Mouse (Mus musculus) adipose tissue, adult 10 weeks (tissue): ENCODE measurements around the gene Ppig. TPM values are rescaled to one million over a fixed set of nuclear protein-coding genes. Genes with fewer than 3 reads are reported as not detected.

Source experiments
- polyA plus RNA-seq: library from polyadenylated mRNA; stranded (reverse); fragments of 350-450 nt; fragmentation: Illumina TruSeq; extraction: RNeasy Lipid Tissue Mini Kit (QIAGEN cat#74804); gene quantifications from one replicate; pipeline ENCODE4 v1.2.3, GENCODE M21; 2014; ENCODE audit warnings: low read depth, low replicate concordance

The Ppig gene
- 28.4 TPM for polyA plus RNA-seq

DNA sequence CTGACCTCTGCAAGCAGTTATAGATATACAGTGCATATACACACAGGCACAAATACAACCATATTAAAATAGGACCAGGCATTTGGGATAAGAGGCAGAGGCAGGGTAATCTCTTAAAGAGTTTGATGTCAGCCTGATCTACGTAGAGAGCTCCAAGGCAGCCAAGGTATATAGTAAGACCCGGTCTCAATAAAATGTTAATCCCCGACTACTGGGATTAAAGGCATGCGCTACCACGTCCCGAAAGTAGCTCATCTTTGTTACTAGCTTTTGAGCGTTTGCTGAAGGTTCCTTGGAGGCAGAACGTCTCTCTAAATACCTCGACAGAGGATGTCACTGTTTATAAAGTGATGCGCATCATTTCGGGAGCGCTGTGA is at the start of gene Ppig:
Ppig (plus strand) TSS at position 273 of the 377 bp plus-strand sequence.

GRCm38 (mm10) chr2:69712981-69713625 is 9.2 kb upstream of the Ppig start, which contains the start of gene Fastkd1:
Gene Fastkd1, minus strand, starts transcription at chr2:69713516.

GRCm38 (mm10) chr2:69789429-69790069 is 67.2 kb downstream of the Ppig start, which contains the start of the genes Ccdc173 and Phospho2:
Gene Ccdc173, minus strand, starts transcription at chr2:69789575.
Gene Phospho2, plus strand, starts transcription at chr2:69789623.

Other genes with a start within 250 kb of the Ppig start
- 13.7 TPM for gene Lrp2, start 136.5 kb upstream of the Ppig start, polyA plus RNA-seq
- gene Bbs5, start 75.4 kb upstream of the Ppig start, polyA plus RNA-seq = 15.2 TPM
- gene Klhl41, start 52.4 kb upstream of the Ppig start, polyA plus RNA-seq = 0.42 TPM
- gene Fastkd1, start 9.0 kb upstream of the Ppig start, polyA plus RNA-seq = 11.1 TPM
- 5.8 TPM for gene Ccdc173, start 67.0 kb downstream of the Ppig start, polyA plus RNA-seq
- 27.0 TPM for gene Phospho2, start 67.1 kb downstream of the Ppig start, polyA plus RNA-seq
- gene Klhl23, start 99.4 kb downstream of the Ppig start, polyA plus RNA-seq = 22.6 TPM
- 98.9 TPM for gene Ssb, start 139.0 kb downstream of the Ppig start, polyA plus RNA-seq
- 21.0 TPM for gene Mettl5, start 163.1 kb downstream of the Ppig start, polyA plus RNA-seq
- gene Ubr3, start 174.7 kb downstream of the Ppig start, polyA plus RNA-seq = 38.9 TPM